Mouse (Mus musculus) embryo, embryonic 11.5 days (tissue): ENCODE measurements around the gene Myo18b.

Experiments used
- DNase-seq: peaks from one replicate; pipeline ENCODE4 v3.0.0-alpha.2; 2012; ENCODE audit warnings: low read depth, low spot score

Myo18b gene

DNA sequence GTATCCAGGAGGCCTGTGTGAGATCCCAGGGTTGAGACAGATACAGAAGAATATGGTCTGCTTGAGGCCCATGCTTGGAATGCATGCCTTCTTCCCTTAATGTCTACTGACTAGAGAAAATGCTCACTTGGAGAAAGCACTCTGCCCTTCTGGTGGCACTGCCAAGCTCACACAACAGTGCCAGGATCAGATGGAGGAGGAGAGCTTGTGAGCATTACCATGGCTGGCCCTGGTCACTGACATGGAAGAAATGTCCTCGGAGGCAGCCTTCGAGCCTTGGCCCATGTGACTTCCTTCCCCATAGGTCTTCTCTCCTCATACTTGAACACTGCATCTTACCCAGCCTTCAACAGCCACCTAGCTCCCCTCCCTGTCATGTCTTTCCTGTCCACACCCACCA, 216.9 kb downstream of the Myo18b start:
- DNase-seq = no peak

DNA sequence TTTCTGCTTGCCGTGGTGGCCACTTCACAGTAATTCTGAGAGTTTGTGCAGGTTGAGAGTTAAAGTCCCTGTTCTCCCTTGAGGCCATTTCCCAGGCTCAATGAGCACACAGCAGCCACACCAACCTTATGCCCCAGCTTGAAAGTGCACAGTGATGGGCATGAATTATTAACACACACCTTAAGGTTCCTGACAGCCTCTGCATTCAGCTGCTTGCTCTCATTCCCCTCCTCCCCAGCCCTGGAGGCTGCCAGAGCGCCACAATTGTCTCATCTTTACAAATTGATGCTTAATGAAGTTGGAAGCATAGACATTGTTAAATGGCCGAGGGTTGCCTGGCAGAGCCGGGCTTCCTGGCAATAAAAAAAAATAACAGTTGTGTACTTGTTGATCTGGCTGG, 218.0 kb downstream of the Myo18b start:
- no peak for DNase-seq

DNA sequence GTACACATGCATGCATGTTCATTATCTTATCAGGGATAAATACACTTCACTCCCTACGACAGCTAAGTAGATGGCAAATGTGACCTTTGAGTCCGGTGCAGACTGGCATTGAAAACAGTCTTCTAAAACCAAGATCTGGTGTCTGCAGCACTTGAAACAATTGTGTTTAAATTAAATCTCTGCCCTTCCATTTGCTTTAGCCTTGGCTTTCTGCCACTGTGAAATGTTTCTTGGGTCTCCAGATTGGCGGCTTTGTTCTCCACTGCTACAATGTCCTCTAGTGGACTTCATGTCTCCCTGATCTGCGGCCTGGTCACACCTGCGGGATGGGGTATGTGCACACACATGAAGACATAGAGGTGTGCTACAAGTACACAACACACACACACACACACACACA, 221.4 kb downstream of the Myo18b start:
- DNase-seq = no peak

DNA sequence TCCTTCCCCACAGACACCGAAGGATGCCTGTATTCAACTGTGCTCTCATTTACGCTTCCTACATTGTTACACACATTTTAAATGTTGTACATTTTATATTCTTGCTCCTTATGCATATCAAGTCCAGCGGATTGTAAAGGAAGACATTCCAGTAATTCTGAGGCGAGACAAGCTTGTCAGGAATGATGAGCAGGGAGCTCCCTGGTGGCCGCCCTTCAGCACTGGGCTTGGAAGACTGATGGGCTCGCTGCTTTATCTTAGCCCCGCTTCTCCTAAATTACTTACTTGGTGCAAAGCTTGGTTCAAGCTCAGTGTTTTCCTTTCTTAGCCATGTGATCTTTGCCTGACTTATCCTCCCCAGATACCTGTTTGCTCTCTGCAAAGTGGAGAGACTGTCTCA, 223.7 kb downstream of the Myo18b start:
- no peak for DNase-seq

DNA sequence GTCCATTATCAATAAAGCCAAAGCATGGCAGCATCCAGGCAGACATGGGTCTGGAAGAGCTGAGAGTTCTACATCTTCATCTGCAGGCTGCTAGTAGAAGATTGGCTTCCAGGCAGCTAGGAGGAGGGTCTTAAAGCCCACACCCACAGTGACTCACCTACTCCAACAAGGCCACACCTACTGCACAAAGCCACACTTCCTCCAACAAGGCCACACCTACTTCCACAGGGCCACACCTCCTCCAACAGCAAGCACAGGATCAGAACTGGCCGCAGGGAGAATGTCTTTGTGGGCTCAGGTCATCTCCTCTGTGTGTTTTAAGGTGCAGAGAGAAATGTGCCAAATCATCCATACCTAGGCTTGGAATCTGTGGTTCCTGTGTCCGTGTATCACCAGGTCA, 224.2 kb downstream of the Myo18b start:
- no peak for DNase-seq

DNA sequence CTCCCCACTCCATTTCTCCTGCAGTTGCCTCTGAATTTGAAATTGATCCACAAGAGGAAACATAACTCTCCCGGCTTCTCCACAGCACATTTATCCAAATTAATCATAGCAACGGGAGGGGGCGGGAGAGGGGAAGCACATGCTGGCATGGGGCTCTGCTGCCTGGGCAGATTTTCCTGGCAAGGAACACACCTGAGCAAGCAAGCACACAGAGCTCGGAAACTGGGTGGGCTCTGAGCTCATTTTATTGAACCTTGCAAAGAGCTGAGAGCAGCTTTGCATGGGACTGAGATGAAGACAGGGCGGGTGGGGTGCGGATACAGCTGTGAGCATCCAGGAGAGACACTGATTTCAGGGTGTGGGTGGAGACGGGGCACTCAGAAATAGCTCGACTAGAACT, 229.0 kb downstream of the Myo18b start:
- DNase-seq = no peak

DNA sequence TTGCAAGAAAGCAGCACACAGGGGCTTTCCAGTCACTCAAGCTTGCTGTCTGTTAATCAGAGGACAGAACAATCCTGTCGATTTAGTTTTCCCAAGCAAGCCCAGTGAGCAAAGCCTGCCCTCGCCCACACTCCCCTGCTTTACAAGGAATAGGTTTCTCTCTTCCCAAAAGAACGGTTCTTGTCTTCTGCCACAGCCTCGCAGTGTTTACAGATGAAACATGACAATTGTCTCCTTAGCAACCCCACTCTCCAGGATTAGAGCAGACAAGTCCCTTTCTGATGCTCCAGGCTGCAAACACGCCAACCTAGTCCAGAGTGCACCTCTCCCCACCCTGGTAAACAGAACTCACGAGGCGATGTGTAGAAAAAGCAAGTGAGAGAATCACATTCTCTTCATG, 230.5 kb downstream of the Myo18b start:
- DNase-seq = no peak

DNA sequence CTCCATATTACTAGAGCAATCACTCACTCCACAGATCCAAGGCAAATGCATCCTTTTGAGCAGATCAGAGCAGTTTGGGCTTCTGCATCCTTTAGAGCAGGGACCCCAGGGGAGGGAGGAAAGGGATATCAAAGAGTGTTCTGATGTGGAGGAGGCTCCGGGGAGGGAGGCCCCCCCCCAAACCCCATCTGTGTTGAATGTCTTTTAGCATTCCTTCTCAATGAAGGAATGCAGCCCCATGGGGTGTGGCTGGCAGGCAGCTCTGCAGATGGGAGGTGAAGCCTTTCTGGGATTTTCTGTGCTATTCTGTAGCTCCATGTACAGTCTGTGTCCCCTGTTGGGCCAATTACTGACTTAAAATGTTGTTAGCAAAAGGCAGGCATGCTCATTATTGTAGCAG, 232.5 kb downstream of the Myo18b start:
- no peak for DNase-seq

DNA sequence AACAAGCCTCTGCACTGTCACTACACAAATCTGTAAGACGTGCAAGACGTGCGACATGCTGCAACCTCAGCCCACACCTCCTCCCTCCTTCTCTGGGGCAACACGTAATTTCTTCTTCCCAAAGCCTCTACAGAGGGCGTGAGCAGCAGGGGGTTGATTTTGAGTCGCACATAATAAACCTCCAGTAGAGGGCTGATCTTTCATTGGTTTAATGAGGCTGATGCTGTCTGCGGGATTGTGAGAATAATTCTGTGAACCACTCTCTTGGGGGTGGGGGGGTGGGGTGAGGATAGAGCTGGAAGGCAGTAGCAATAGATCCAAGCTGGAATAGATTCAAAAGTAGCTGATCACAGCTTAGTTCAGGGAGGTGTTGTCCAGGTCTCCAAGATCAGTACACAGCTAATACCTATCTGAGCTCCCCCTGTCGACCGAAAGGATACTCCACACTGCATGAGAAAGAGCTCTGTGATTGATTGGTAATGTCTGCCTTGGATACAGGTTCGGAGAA, 235.2 kb downstream of the Myo18b start:
- DNase-seq = no peak

DNA sequence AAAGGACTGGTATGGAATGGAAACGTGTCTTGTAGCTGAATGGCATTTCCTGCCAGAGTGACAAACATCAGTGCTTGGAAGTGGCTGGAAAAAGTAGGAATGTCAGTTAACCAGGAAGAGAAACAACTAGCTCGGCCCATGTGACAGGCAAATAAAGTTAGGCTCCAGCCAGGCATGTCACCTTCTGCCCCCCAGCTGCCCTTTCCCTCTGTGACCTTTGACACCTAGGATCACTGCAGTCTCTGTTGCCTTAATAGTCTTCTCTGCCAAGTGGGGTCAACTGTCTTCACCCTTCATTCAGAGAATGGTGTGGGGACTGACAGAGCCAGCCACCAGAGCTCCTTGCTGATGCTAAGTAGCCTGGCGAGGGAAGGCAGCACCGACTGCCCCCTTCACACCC, 236.9 kb downstream of the Myo18b start:
- no peak for DNase-seq

DNA sequence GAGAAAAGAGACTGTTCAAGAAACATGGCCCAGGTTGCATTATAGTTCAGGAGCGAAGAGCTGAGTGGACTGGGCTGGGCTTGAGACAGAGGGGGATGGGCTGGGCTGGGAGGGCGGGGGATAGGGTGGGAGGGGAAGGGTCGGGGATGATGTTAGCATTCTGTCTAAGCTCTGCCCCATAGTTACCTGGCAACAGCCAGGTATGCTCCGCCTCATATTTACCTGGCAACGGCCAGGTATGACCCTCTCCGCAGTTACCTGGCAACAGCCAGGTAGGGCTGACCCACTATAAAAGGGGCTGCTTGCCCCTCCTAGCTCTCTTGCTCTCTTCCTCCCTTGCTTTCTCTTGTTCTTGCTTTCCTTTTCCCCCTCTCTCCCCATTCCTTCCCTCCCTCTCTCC, 239.4 kb downstream of the Myo18b start:
- no peak for DNase-seq

DNA sequence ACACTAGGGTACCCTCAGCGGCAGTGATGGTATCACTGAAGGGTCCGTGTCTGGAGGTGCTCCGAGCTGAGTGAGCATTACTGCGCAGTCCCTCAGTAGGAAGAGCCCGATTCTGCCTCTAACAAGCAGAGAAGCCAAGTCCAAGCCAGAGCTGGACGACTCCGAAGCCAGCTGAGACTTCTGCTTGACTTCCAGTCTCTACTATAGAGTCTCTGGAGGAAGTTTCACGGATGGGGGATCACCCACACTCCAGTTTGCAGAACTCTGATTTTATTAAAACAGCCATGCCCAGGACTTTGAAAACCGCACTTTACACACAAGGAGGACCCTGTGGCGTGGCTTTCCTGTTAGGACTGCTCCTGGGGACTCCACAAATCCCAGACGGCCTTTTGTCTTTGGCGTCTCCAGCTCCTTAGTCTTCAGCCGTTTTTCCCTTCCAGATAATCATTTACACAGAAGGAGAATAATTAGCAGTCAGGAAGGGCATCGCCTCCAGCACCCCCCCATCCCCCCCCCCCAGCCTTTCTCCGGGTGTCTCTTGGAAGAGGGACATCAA, 240.1 kb downstream of the Myo18b start:
- DNase-seq = no peak

DNA sequence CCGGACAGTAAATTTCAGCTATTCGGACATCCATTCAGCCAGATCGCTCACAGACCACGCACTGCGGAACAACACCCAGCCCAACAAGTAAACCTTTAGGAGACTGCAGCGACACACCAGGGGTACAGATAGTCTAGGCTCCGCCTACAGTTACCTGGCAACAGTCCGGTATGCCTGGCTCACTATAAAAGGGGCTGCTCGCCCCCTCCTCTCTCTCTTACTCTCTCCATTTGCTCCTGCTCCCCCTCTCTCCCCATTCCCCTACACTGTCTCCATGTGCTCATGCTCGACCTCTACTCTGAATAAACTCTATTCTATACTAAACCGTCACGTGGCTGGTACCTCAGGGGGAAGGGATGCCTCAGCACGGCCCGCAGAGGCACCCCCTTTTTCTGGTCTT, 240.6 kb downstream of the Myo18b start:
- DNase-seq = no peak

DNA sequence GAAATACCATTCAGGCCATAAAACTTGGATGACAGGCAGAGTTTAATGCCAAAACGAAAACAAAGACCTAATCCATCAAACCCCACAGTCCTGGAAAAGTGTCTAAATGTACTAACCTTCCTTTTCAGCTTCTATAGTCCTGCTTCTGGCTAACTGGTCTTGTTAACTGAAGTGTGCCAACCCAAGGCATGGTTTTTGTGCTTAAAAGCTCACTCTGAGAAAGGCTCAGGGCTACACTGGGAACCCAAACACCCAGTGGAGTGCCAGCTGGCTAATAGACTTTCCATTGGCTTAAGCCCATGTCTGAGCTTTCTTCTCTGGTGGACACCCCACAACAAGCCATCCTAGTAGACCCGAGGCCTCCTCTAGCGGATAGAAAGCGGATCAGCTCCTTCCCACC, 244.1 kb downstream of the Myo18b start:
- no peak for DNase-seq

DNA sequence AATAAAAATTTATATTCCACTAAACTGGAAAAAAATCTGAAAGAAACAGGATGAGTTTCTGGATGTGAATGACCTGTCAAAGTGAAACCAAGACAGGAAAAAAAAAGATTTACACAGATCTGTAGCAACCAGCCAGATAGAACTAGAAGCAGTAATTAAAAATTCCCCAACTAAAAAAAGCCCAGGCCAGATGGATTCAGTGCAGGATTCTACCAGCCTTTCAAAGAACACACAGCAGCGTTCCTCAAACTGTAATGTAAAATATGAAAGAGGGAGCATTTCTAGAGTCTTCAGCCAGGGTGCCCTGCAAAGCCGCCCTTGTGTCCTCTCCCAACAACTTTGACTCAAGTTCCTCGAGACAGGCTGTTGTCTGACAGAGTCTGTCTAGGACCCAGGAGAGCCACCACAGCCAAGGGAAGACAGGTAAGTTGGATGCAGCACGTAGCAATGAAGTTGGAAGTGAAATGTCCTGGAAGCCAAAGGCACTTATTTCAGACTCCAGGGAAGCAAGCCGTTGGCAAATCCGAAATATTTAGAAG, 246.9 kb downstream of the Myo18b start:
- no peak for DNase-seq

DNA sequence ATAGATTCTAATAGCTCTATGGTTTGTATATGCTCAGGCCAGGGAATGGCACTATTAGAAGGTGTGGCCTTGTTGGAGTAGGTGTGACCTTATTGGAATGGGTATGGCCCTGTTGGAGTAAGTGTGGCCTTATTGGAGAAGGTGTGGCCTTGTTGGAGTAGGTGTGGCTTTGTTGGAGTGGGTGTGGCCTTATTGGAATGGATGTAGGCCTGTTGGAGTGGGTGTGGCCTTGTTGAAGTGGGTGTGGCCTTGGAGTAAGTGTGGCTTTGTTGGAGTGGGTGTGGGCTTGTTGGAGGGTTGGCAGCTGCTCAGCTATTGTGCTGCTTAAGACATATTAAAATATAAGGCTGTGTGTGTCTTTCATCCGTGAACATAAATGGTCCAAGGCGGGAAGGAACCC, 249.3 kb downstream of the Myo18b start:
- no peak for DNase-seq

DNA sequence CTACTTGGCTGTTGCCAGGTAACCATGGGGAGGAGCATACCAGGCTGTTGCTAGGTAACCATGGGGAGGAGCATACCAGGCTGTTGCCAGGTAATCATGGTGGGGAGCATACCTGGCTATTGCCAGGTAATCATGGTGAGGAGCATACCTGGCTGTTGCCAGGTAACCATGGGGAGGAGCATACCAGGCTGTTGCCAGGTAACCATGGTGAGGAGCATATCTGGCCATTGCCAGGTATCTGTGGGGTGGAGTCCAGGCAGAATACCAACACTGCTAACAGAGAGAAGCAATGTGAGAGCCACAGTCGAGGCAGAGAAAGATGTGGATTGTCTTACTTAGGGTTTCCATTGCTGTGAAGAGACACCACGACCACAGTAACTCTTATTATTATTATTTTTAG, 250.6 kb downstream of the Myo18b start:
- no peak for DNase-seq

DNA sequence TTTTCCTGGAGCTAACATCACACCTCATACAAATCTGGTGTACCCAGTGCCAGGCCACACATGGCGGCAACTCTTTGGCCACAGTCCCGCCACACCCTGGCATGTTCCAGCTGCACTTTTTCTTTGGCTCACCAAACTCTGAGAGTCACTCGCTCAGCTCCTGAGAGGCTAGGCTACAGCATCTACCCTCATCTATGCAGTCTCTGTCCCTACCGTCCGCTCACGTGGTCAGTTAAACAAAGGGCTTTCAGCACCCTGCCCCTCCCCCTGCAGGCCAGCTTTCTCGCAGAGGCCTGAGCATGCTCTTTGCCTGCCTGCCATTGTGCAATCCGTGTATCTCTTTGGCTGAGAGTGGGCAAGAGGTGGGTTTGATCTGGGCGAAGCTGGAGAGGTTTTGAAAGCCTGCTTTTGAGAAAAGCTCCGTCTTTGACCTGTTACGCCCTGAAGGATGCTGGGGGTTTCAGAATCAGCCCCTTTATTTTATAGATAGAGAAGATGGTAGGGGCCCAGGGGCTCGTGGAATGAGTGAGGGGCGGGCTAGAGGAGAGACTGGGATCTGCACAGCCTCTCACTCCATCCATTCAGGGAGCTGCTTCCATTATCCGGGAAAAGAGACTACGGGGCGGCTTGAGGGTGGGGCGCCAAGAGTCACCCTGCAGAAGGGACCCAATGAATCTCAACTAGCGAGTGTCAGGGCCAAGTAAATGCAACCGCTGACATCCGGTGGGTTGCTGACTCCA, 252.5 kb downstream of the Myo18b start:
- DNase-seq = no peak

DNA sequence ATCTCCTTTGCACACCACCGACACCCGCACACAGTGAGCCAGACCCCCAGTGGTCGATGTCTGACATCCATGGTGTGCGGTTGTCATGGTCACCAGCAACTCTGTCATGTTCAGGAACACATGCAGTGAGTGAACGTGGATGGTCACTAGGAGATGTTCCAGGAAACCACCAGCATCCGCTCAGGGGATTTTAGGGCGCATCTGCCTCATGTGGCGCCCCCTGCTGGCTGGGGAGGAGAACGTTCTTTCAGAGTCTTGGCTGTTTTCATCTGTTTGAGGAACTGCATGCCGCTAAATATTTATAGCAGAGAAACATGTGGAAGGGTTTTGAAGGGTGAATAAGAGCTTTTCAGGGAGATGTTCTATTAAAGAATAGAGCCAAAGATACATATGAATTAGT, 253.4 kb downstream of the Myo18b start:
- no peak for DNase-seq

DNA sequence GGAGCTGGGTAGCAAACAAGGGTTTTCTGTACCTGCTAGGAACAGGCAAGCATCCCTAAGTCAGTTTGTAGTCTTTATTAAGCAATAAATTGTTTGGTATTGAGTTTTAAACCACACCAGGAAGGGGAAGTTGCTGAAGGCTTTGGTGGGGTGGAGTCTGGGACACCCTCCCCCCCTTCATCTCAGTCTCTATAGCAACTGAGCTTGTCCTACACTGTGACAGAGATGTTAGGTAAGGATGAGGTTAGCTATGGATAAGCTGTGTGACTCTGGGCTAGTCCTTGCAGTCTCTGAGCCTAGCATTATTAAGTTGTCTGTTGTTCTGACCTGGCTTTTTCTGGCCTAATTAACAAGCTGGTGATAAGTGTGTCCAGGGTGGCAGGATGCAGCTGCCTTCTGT, 254.4 kb downstream of the Myo18b start:
- DNase-seq = no peak

DNA sequence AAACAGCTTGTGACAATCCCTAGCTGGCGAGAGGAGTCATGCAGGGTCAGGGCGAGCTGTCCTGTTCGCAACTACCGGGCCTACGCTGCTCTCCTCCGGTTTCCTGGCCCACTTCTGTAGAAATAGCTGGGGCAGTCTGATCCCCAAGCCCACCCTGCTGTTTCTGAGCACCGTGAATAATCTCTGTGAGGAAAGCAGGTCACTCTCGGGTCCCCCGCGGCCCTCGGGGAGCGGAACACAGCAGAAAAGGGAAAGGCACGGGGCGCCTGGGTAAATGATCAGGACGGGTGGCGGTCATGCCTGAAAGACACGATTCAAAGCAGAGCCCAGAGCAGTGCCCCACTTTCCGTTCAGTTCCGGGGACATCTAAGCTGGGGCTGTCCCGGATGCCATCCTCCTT, 255.0 kb downstream of the Myo18b start:
- no peak for DNase-seq

DNA sequence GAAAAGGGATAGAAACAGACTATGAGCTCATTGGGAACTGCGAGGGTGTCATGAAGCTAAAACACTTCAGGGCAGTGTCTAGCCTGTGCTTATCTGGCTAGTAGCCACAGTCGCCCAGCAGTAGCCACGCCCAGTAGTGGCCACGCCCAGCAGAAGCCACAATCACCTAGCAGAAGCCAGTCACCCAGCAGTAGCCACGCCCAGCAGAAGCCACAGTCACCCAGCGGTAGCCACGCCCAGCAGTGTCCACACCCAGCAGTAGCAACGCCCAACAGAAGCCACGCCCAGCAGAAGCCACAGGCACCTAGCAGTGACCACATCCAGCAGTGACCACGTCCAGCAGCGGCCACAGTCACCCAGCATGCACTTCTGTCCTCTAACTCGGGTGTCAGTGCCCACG, 255.5 kb downstream of the Myo18b start:
- no peak for DNase-seq
